Mouse (Mus musculus) MEL (cell line): ENCODE measurements at regions not wholly inside any gene's neighbourhood (a gene's known extent, or its start where the extent isn't known, plus 50 kb on each side); places are given as distances from the start of the nearest gene placed in this dataset.

Experiments
- DNase-seq: peaks from one replicate; pipeline ENCODE4 v3.0.0; 2011; ENCODE audit warnings: low read depth, low spot score
- H3K27ac ChIP-seq: 2 replicates; pipeline ENCODE4 v1.5.1; 2012; ENCODE audit warnings: low read depth, mild to moderate bottlenecking, control low read depth, low read length, moderate library complexity; ENCODE audit not compliant: control insufficient read depth
- H3K27me3 ChIP-seq, 2 experiments: fragments of 150-350 bp in 1 of 2; sonication (generic) in 1 of 2; 2 replicates each; pipeline ENCODE4 v1.6.1; 2012; ENCODE audit warnings: low read length in 2 of 2, mild to moderate bottlenecking in 2 of 2, improper control_type of control experiment in 1 of 2, moderate library complexity in 1 of 2; ENCODE audit not compliant: insufficient read depth in 2 of 2, control insufficient read depth in 1 of 2
- H3K36me3 ChIP-seq, 2 experiments: 2 replicates each; pipeline ENCODE4 v1.6.1; 2012 to 2014; ENCODE audit warnings: low read length in 2 of 2, improper control_type of control experiment in 1 of 2, inconsistent platforms in 1 of 2, mild to moderate bottlenecking in 1 of 2; ENCODE audit not compliant: insufficient read depth in 2 of 2, control insufficient read depth in 1 of 2
- H3K4me1 ChIP-seq, 2 experiments: fragments of 150-350 bp in 1 of 2; sonication (generic) in 1 of 2; 2 replicates each; pipeline ENCODE4 v1.6.1; 2012; ENCODE audit warnings: low read length in 2 of 2, improper control_type of control experiment in 1 of 2, mild to moderate bottlenecking in 1 of 2; ENCODE audit not compliant: insufficient read depth in 2 of 2, control insufficient read depth in 1 of 2
- H3K4me3 ChIP-seq, 2 experiments: fragments of 150-350 bp in 1 of 2; sonication (generic) in 1 of 2; 2 replicates each; pipeline ENCODE4 v1.5.1; 2012; ENCODE audit warnings: low read depth in 2 of 2, low read length in 2 of 2, mild to moderate bottlenecking in 2 of 2, moderate library complexity in 2 of 2, control low read depth in 1 of 2, improper control_type of control experiment in 1 of 2; ENCODE audit not compliant: control insufficient read depth in 1 of 2, insufficient read depth in 1 of 2
- H3K79me2 ChIP-seq: 2 replicates; pipeline ENCODE4 v1.6.1; 2012; ENCODE audit warnings: mild to moderate bottlenecking, low read length, moderate library complexity; ENCODE audit not compliant: control insufficient read depth, poor library complexity, insufficient read depth
- H3K9ac ChIP-seq: 2 replicates; pipeline ENCODE4 v1.6.1; 2012; ENCODE audit warnings: low read depth, mild to moderate bottlenecking, control low read depth, low read length, moderate library complexity; ENCODE audit not compliant: control insufficient read depth, poor library complexity, severe bottlenecking
- H3K9me3 ChIP-seq: fragments of 150-350 bp; sonication (generic); replicated peaks from 2 replicates; pipeline ENCODE4 v1.6.1; 2012; ENCODE audit warnings: mild to moderate bottlenecking, low read length, improper control_type of control experiment, moderate library complexity; ENCODE audit not compliant: insufficient read depth
- CHD2 ChIP-seq: IDR thresholded peaks from 2 replicates; pipeline ENCODE4 v1.6.1; 2011; ENCODE audit warnings: low read length, improper control_type of control experiment
- CTCF ChIP-seq, 3 experiments: IDR thresholded peaks in 2 of 3; conservative IDR thresholded peaks in 1 of 3; 2 replicates each; pipeline ENCODE4 v1.5.1; 2011 to 2012; ENCODE audit warnings: low read length in 3 of 3, low read depth in 2 of 3, mild to moderate bottlenecking in 2 of 3, improper control_type of control experiment in 1 of 3, inconsistent platforms in 1 of 3, mixed read lengths in 1 of 3, moderate library complexity in 1 of 3; ENCODE audit not compliant: control insufficient read depth in 1 of 3, insufficient read depth in 1 of 3, poor library complexity in 1 of 3, severe bottlenecking in 1 of 3
- E2F4 ChIP-seq: IDR thresholded peaks from 2 replicates; pipeline ENCODE4 v1.6.1; 2011; ENCODE audit warnings: low read depth, low read length, improper control_type of control experiment, borderline replicate concordance
- ETS1 ChIP-seq: IDR thresholded peaks from 2 replicates; pipeline ENCODE4 v1.6.1; 2012; ENCODE audit warnings: low read depth, mild to moderate bottlenecking, inconsistent platforms, low read length, improper control_type of control experiment, moderate library complexity
- HCFC1 ChIP-seq: IDR thresholded peaks from 2 replicates; pipeline ENCODE4 v1.6.1; 2012; ENCODE audit warnings: low read depth, mild to moderate bottlenecking, inconsistent platforms, low read length, improper control_type of control experiment, moderate library complexity
- JUND ChIP-seq: IDR thresholded peaks from 2 replicates; pipeline ENCODE4 v1.6.1; 2011; ENCODE audit warnings: low read depth, mild to moderate bottlenecking, improper control_type of control experiment, low read length
- MAFK ChIP-seq: IDR thresholded peaks from 2 replicates; pipeline ENCODE4 v1.6.1; 2011; ENCODE audit warnings: low read depth, mild to moderate bottlenecking, low read length, improper control_type of control experiment, borderline replicate concordance
- MEF2A ChIP-seq: IDR thresholded peaks from 2 replicates; pipeline ENCODE4 v1.6.1; 2014; ENCODE audit warnings: low read depth, mild to moderate bottlenecking, inconsistent platforms, low read length, improper control_type of control experiment; ENCODE audit not compliant: poor library complexity, insufficient replicate concordance, severe bottlenecking; ENCODE audit errors: extremely low read depth
- MYB ChIP-seq: IDR thresholded peaks from 2 replicates; pipeline ENCODE4 v1.6.1; 2011; ENCODE audit warnings: mild to moderate bottlenecking, low read depth, low read length, improper control_type of control experiment
- NELFE ChIP-seq: IDR thresholded peaks from 2 replicates; pipeline ENCODE4 v1.6.1; 2011; ENCODE audit warnings: low read depth, low read length, improper control_type of control experiment
- NRF1 ChIP-seq: IDR thresholded peaks from 2 replicates; pipeline ENCODE4 v1.6.1; 2014; ENCODE audit warnings: low read depth, mild to moderate bottlenecking, inconsistent platforms, low read length, improper control_type of control experiment, moderate library complexity; ENCODE audit not compliant: poor library complexity, insufficient read depth, severe bottlenecking
- POLR2A ChIP-seq, 2 experiments: IDR thresholded peaks; 2 replicates each; pipeline ENCODE4 v1.6.1; 2011 to 2012; ENCODE audit warnings: low read length in 2 of 2, mild to moderate bottlenecking in 2 of 2, control low read depth in 1 of 2, improper control_type of control experiment in 1 of 2, low read depth in 1 of 2, moderate library complexity in 1 of 2; ENCODE audit not compliant: control insufficient read depth in 1 of 2, insufficient read depth in 1 of 2, poor library complexity in 1 of 2
- POLR2AphosphoS5 ChIP-seq: IDR thresholded peaks from 2 replicates; pipeline ENCODE4 v1.6.1; 2012; ENCODE audit warnings: low read depth, borderline replicate concordance, mild to moderate bottlenecking, inconsistent platforms, low read length, moderate library complexity, mixed read lengths
- RAD21 ChIP-seq: IDR thresholded peaks from 2 replicates; pipeline ENCODE4 v1.6.1; 2011; ENCODE audit warnings: mild to moderate bottlenecking, low read depth, low read length, improper control_type of control experiment
- RCOR1 ChIP-seq: IDR thresholded peaks from 2 replicates; pipeline ENCODE4 v1.6.1; 2012; ENCODE audit warnings: low read depth, mild to moderate bottlenecking, inconsistent platforms, low read length, improper control_type of control experiment
- TBP ChIP-seq: IDR thresholded peaks from 2 replicates; pipeline ENCODE4 v1.8.0; 2011; ENCODE audit warnings: low read depth, low read length, improper control_type of control experiment
- TCF12 ChIP-seq: IDR thresholded peaks from 2 replicates; pipeline ENCODE4 v1.6.1; 2014; ENCODE audit warnings: low read depth, mild to moderate bottlenecking, inconsistent platforms, low read length, improper control_type of control experiment, moderate library complexity
- UBTF ChIP-seq: IDR thresholded peaks from 2 replicates; pipeline ENCODE4 v1.6.1; 2012; ENCODE audit warnings: low read depth, mild to moderate bottlenecking, inconsistent platforms, low read length, improper control_type of control experiment, moderate library complexity, borderline replicate concordance; ENCODE audit not compliant: insufficient read depth
- USF1 ChIP-seq: IDR thresholded peaks from 2 replicates; pipeline ENCODE4 v1.6.1; 2014; ENCODE audit warnings: low read depth, mild to moderate bottlenecking, inconsistent platforms, low read length, improper control_type of control experiment, moderate library complexity
- ZC3H11A ChIP-seq: IDR thresholded peaks from 2 replicates; pipeline ENCODE4 v1.6.1; 2012; ENCODE audit warnings: low read depth, mild to moderate bottlenecking, inconsistent platforms, low read length, improper control_type of control experiment
- ZNF384 ChIP-seq: IDR thresholded peaks from 2 replicates; pipeline ENCODE4 v1.6.1; 2012; ENCODE audit warnings: low read depth, mild to moderate bottlenecking, inconsistent platforms, low read length, improper control_type of control experiment

DNA sequence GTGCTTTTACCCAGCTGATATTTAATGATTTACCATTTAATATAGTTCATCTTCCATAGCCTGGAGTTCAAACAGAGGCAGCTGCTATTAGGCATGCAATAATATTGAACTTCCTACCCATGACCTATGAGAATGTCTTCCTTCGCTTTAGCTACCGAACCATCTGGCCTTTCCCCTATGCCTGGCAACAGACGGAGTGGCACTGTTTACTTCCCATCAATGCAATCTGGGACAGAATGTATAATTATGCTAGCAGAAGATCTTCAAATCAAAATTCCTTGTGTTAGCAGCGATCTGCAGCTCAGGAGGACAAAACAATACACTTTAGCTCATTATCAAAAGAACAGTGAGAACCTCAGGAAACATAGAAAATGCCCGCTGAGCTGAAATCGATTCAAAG lies 352.2 kb upstream of the Adgrl2 start:
- no peak overlapping the region for H3K4me3 ChIP-seq
- TF ChIP-seq CTCF (IDR thresholded peaks at IDR 0.05 in 2 of 3, conservative IDR thresholded peaks at IDR 0.05 in 1 of 3; ENCODE audit: control insufficient read depth in 1 of 3, insufficient read depth in 1 of 3, low read depth in 2 of 3, low read length in 3 of 3, poor library complexity in 1 of 3, severe bottlenecking in 1 of 3) = no peak
- no peak for TF ChIP-seq ZC3H11A
- no peak for TF ChIP-seq POLR2AphosphoS5
- no peak for TF ChIP-seq HCFC1
- no peak for TF ChIP-seq UBTF
- no peak for TF ChIP-seq RCOR1
- no peak for TF ChIP-seq MEF2A
- TF ChIP-seq MYB = no peak
- TF ChIP-seq JUND = no peak
- no peak for TF ChIP-seq RAD21
- TF ChIP-seq NELFE = no peak
- no peak for TF ChIP-seq CHD2
- TF ChIP-seq, all 39 proteins: peak for 0
- H3K27ac ChIP-seq = no peak overlapping the region
- no peak for DNase-seq
- no peaks in the 10 kb centered on the region for H3K79me2 ChIP-seq
- no peaks in the 10 kb centered on the region for H3K36me3 ChIP-seq
- no peaks in the 10 kb centered on the region for H3K9me3 ChIP-seq
- no peaks in the 10 kb centered on the region for H3K27me3 ChIP-seq
- H3K9ac ChIP-seq = no peak overlapping the region
- H3K4me1 ChIP-seq = peaks cover 0 to 5% of the 10 kb centered on the region in 2 experiments; a peak in 1 of 4 replicates

DNA sequence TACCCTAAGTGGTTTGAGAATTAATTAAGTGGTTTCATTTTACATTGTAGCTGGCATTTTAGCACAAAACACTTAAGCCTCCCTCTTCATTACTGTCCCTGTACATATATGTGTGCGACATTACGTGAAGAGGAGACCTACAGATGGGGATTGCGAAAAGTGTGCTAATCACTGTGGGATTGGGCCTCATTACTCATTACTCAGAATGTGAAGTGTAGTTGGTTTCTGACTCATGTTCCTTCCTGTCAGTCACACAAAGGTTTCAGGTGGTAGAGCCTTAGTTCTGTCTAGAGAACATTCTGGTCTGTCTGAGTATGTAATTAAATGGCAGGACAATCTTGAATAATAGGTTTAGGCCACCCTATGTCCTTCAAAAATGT lies 349.0 kb upstream of the Adgrl2 start:
- no peaks in the 10 kb centered on the region for H3K4me1 ChIP-seq
- H3K4me3 ChIP-seq = no peak overlapping the region
- H3K79me2 ChIP-seq = no peaks in the 10 kb centered on the region
- TF ChIP-seq TCF12 (no peak), MYB (no peak), HCFC1 (no peak), USF1 (no peak), ZNF384 (no peak), TBP (no peak), ETS1 (no peak), RAD21 (no peak), RCOR1 (no peak), E2F4 (no peak), POLR2A (IDR thresholded peaks at IDR 0.05; ENCODE audit: control insufficient read depth in 1 of 2, insufficient read depth in 1 of 2, low read depth in 1 of 2, low read length in 2 of 2, poor library complexity in 1 of 2) (no peak), MAFK (no peak), NRF1 (no peak), JUND (no peak), CHD2 (no peak)
- no peak overlapping the region for H3K27ac ChIP-seq
- H3K9ac ChIP-seq = no peak overlapping the region
- no peak for DNase-seq
- H3K27me3 ChIP-seq = no peaks in the 10 kb centered on the region
- no peaks in the 10 kb centered on the region for H3K36me3 ChIP-seq
- no peaks in the 10 kb centered on the region for H3K9me3 ChIP-seq
